Mouse (Mus musculus): Measurements from ENCODE around the gene 6030452D12Rik.

The 6030452D12Rik gene

DNA sequence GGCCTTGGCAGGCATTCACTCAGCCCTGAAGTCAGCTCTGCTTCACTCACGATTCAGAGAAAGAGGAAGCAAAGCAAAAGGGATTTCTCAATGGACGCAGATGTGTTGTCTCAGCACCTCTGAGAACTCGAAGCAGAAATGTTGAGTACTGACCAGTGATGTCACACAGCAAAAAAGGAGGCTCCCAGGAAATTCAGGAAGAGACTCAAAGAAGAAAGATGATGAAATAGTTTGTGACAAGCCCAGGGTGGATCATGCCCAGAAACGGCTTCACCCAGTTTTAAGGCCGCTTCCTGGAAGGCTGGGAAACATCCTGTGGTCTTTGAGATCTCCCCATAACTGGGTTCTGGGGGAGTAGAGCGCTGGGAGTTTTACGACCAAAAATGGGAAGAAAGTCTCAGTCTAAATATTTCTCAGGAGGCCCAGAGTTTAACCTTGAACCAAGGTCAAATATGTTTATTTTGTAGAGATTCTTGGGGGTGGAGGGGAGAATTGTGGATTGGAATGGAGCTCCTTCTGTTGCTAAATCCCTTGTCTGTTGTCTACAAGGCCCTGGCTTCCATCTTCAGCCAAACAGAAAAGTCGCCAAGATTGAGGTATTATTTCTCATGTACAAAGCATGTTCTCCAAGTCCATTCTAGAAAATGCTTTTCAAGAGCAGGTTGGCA, at the start of gene 6030452D12Rik:
Gene 6030452D12Rik (plus strand): TSS at position 505 of the 668 bp plus-strand sequence.
- DNase-seq (ENCODE audit: low spot score) = peak; percentile 42

DNA sequence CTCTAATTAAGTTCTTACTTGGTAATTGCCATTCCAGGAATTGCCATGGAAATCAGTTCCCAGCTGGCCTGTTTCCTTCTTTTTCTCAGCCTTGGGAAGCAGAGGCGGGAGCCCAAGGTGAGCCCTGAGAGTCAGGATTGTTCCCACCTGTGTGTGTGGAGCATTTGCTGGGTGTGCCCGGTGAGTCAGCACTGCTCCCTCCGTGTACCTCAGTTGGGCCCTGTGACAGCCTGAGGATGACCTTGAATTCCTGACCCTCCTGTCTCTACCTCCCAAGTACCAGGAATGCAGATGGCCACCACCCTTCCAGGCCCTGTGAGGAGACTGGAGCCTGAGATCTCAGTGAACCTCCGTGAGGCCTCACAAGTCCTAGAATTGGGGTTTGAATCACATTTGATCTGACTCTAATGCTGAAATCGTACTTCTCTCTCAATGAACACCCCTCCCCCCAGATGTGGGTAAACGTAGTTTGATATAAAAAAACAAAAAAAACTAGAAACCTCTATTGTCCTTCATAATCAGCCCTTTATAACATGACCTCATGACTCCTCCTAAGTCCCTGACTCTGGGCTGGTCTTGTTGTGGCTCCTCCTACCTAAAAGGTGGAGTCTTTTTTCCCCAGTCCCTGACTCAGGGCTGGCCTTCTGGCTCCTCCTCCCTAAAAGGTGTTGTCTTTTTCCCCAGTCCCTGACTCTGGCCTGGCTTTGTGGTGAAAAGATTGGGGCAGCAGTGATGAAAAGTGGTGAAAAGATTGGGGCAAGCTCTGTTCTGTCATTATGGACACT, 48.8 kb upstream of the 6030452D12Rik start:
- DNase-seq (ENCODE audit: low spot score) = no peak

DNA sequence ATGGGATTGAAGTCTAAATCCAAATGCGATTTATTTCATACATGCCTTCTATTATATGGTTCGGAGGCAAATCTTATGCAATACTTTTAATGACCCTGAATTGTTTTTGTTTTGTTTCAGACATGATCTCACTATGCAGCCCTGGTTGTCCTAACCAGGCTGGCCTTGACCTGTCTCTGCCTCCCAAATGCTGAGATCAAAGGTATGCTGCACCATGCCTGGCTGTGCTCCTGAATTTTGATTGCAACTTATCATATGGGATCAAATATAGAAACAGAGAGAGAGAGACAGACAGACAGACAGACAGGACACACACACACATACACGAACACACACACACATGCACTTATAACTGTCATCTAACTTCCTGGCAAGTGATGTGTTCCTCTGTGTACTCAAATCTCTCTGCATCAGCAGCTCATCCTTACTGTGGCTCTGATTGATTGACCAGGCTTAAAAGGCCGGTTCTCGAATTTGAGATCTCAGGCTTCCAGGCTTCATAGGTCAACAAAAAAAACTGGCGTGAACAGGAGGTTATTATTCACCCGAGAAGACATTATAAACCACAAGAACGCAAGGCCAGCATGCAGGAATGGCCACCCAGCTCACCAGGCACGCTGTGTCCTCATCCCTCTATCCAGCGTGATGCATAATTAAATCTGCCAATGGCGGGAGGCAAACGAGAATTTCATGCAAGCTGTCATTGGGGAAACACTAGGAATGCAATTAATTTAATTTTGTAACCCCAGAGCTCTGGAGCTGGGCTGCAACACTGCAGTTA, 47.4 kb upstream of the 6030452D12Rik start:
- no peak for DNase-seq (ENCODE audit: low spot score)

DNA sequence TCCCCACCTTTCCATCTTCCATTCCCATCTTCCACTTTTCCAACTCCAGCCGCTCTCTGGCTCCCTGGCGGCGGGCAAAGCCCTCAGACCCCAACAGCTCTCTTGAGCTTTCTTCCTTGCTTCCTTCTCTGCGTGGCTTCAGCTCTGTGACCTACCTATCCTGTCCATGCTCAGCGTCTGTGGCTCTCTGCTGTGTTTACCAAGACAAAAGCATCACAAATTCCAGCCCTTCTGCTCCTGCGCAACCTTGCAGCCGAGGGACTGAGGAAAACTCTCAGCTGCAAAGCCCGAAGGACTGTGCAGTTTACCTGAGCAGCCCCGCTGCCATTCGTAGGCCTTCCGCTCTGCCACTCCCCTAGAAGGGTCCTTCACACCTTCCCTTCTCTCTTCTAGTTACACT, 46.3 kb upstream of the 6030452D12Rik start:
- no peak for DNase-seq (ENCODE audit: low spot score)

DNA sequence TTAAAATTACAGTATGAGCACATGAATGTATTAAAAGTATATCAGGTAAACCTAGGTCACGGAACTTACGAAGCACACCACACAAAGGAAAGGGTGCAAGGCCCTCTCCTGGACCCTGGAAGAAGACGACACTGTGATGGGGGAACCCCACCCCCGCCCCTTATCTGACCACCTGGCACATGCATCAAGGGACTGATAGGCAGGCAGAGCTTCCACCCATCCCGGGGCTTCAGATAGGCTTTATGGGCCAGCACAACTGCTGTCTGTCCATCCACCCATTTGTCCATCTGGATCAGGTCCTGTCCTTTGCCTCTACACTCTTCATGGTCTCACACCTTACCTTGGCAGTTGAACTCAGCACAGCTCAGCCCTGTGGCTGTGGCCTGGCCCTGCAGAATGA, 38.2 kb upstream of the 6030452D12Rik start:
- DNase-seq (ENCODE audit: low spot score) = no peak

DNA sequence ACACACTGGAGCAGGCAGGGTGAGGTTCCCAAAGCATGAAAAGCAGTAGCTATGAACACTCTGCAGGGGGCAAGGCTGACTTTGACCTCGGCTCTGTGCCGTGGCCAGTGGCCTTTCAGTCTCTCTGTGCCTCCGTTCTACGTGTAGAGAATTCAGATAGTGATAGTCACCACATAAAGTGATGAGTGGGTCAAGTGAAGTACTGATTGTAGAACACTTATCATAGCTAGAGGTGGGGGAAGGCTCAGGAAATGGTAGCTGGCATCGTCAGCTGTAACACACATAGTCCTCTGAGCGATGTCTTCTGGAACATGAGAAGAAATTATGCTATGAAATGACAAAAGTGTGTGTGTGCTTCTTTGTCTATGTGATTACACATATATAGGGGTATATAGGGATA, 36.5 kb upstream of the 6030452D12Rik start:
- no peak for DNase-seq (ENCODE audit: low spot score)

DNA sequence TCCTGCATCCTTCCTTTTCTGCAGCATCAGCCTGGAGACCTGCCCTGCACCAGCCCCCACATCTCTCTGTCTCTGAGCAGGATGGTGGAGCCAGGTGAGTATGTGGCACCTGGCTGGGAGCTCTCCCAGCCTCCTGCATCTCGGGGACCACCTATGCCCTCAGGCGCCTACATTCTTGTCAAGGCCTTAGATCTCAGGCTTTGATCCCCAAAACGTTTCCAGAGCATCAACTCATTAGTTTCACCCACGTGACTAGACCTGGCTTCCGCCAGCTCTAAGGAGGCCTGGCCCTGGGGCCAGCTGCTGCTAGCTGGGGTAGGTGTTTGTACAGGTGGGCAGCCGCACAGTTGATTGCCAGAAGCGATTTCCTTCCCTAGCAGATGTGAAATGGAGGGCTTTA, 30.8 kb upstream of the 6030452D12Rik start:
- DNase-seq (ENCODE audit: low spot score) = peak; percentile 28

DNA sequence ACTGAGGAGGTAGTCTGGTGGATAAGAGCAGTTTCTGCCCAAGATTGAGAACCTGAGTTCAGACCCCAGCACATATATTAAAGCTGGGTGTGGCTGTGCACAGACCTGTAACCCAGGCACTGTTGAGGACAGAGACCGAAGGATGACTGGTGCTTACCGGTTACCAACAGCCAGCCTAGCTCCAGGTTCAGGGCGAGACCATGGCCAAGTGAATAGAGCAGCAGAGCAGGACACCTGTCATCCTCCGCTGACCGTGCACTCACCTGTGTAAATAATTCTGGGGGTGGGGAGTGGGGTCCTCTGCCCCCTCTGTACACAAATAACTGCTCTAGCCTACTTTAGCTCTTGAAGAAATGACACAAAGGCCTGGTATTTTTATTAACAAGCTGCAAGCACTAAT, 26.3 kb upstream of the 6030452D12Rik start:
- DNase-seq (ENCODE audit: low spot score) = peak; percentile 28

DNA sequence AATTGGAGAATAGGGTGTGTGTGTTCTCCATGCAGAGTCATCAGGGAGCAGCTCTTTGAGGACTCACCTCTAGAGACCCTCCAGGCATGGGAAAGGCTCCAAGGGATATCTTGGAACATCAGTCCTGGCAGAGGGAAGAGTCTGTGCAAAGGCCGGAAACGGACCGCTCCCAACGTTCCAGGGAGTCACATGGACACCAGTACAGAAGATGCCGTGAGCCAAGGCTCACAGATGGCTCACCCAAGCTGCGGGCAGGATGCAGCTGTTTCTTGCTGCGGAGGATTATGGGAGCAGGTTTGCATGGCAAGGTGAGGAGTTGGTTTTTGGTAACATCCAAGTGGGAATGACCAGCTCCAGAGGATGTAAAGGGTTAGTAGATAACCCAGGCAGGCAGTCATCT, 3.9 kb downstream of the 6030452D12Rik start:
- DNase-seq (ENCODE audit: low spot score) = peak; percentile 43

DNA sequence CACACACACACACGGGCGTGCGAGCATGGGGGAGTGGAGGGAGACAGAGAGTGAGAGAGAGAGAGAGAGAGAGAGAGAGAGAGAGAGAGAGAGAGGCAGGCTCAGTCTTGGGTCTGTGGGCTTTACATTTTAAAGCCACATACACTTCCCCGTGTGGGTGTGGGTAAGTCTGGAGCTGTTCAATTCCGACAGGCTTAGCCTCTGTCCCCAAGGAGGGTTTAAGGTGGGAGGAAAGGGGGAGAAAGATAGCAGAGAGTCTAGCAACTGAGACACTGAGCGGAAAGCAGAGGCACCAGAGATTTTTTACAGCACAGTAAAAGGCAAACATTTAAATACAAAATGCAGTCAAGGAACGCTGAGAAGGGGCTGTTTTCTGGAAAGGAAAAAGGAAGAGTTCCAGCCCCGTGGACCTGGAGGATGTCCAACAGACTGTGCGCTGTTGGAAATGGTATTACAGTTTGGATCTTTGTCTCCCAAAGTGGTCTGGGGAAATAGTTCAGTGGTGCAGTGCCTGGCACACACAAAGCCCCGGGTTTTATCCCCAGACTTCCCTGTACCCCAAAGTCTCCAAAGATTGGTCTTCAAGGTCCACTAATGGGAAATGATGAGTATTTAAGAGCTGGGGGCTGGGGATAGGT, 5.1 kb downstream of the 6030452D12Rik start:
- peak; percentile 48 for DNase-seq (ENCODE audit: low spot score)

DNA sequence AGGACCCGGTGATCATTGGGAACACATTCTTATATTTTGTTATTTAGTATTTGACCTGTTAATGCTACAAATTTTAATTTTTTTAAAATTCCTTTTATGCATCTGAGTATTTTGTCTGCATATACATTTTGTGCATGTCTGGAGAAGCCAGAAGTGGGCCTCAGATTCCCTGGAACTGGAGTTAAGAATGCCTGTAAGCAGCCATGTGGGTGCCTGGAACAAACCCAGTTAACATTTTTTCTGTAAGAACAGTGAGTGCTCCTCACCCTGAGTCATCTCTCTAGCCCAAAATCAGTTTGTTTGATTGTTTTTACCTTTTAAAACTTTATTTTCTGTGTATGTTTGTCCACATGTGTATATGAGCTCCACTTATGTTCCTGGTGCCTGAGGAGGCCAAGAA, 5.8 kb downstream of the 6030452D12Rik start:
- peak; percentile 38 for DNase-seq (ENCODE audit: low spot score)

DNA sequence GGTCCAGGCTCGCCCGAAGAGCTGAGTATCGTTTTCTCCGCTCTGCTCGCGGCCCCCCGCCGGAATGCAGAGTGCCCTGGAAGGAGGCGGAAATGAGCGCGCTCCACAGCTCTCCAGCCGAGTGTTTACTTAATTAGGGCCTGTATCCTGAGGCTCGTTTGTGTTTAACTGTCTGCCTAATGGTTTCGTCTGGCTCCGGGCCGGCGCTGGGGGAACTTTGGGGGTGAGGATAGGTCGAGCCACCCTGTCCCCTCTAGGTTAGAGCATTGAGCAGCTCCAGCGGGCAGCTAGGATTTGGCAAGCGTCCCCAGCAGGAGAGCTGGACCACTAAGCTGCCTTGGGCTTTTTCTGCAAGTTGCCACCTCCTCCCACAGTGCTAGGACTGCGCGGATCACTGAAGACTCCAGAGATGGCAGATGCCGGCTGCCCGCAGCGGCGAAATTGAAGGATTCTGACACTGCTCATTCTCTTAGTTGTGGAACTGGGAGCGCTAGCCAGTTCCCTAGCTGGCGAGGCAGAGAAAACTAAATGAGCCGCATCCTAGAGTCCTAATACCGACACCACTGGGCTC, 7.5 kb downstream of the 6030452D12Rik start:
- peak; percentile 62 for DNase-seq (ENCODE audit: low spot score)

DNA sequence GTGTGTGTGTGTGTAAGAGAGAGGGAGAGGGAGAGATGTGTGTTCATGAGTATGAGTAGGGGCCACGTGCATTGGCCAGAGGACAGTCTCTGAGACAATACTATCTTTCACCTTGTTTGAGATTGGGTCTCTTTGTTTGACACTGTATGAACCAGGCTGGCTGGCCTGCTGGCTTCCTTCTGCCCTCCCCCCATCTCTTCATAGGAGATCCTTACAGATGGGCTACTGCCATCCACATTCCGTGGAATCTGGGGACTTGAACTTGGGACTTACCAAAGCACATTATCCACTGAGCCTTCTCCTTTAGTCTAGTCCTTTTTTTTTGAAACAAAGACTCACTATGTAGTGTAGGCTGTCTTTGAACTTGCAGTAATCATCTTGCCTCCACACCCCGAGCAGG, 8.1 kb downstream of the 6030452D12Rik start:
- peak; percentile 34 for DNase-seq (ENCODE audit: low spot score)

DNA sequence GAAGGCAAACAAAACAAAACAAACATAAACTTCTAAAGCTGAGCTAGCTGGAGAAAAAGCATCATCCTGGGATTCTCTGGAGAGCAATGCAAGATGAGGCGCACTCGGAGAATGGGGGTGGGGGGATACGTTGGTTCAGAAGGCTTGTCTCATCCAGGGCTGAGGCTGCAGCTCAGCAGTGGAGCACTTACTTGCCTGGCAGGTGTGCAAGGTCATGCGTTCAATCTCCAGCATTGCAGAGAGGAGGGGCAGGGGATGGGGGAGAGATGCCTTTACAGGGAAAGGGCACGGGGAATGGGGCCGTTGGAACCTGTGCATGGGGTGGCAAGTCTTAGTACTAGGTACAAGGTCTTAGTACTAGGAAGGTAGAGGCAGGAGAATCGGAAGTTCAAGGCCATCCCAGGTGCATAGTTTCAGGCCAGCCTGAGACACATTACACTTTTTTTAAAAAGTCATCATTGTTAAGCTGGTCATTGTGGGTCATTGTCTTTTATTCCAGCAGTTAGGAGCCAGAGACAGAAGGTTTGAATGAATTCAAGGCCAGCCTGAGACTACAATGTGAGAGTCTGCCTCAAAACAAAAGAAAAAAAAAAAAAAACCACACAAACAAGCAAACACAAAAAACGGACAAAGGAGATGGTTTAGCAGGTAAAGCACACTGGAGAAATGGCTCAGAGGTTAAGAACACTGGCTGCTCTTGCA, 8.9 kb downstream of the 6030452D12Rik start:
- DNase-seq (ENCODE audit: low spot score) = peak; percentile 44

DNA sequence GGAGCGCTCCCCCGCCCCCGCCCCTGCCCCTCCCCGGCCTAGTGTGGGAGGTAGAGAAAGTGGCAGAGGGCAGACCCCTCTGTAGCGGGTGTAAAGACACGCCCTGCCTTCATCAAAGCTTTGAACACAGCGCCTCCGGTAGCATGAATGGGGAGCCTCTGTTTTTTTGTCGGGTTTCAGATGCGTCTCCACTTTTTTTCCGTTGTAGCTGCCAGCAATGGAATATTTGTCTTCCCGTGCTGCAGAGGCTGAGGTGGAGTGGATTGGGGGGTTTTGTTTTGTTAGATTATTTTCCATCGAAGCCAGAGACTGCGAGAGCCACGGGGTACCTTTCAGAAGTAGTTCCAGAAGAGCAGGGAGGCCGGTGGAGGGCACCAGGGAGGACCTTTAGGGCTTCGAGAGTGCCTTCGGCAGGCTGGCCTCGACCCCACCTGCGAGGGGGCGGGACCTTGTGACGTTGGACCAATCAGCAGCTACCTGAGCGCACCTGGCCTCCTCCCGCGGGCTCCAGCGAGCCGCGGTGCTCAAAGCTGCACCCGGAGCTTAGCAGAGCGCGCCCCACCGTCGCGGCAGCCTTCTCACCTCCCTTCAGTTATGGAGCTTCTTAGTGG, 10.1 kb downstream of the 6030452D12Rik start, which contains the start of gene Cdh3:
Gene Cdh3 (plus strand): TSS at position 527 of the 611 bp plus-strand sequence.
- peak; percentile 74 for DNase-seq (ENCODE audit: low spot score)

DNA sequence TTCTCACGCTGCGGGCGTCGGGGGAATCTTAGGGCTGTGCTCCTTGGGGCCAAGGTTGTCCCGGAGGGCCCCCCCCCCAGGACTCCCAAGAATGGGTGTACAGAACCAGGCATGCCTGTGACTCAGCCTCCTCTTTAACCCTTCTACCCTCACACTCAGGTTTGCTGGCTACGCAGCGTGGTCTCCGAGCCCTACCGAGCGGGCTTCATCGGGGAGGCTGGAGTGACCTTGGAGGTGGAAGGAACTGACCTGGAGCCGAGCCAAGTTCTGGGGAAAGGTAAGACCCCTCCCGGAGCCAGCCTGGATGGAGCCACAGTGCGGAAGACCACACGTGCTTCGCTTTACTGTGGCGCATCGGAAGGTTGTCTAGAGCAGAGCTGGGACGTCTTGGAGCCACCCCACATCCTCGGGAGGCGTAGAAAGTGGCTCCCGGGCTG, 10.8 kb downstream of the 6030452D12Rik start:
- peak; percentile 77 for DNase-seq (ENCODE audit: low spot score)

DNA sequence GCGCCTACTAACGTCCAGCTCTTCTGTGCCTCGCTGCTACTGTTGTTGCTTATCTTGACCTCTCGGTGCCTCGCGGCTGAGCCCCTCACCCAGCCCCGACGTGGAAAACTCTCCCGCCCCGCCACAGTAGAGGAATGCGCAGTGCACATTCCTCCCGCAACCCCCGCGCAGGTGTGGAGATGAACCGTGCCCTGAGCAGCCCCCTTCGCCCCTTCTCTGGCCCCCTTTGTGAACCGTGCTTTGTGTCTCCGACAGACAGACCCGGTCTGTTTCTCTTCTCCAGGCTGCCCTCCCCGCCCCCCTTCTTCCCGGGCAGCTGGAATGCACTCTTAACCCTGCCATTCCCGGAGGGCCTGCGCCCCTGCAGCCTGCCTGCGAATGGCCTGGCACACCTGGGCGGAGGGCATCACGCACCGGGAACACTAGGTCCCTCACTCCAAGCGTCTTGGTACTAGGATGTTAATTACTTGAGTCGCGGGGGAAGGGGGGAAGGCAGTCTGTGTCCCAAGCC, 11.3 kb downstream of the 6030452D12Rik start:
- peak; percentile 77 for DNase-seq (ENCODE audit: low spot score)

DNA sequence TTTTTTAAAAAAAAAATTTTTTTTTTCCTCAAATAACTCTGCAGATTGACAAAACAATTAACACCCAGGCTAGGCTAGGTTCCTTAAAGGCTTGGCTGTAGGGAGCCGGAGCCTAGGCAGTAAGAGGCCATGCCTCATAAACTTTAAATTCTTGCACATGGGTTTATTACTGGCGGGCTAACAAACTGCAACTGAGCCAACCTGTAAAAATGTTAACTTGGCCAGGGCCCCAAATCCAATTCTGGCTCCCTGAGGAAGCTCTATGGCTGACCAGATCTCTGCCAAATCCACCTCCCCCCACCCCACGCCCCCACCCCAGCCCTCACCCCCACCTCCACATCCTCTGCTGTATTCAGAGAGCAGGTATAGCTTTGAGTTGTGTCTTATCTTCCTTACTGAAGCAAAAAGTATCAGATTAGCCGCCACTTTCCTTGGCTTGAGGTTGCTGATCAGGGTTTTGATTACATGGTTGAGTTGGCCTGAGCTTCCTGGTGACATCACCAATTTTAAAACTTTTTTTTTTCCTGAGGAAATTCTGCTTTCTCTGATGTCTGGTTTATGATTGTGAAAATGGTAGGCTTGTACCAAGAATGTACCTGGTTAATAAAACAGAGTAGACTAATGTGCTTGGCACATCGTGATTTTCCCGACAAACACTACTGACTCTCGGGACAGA, 12.3 kb downstream of the 6030452D12Rik start:
- peak; percentile 40 for DNase-seq (ENCODE audit: low spot score)

DNA sequence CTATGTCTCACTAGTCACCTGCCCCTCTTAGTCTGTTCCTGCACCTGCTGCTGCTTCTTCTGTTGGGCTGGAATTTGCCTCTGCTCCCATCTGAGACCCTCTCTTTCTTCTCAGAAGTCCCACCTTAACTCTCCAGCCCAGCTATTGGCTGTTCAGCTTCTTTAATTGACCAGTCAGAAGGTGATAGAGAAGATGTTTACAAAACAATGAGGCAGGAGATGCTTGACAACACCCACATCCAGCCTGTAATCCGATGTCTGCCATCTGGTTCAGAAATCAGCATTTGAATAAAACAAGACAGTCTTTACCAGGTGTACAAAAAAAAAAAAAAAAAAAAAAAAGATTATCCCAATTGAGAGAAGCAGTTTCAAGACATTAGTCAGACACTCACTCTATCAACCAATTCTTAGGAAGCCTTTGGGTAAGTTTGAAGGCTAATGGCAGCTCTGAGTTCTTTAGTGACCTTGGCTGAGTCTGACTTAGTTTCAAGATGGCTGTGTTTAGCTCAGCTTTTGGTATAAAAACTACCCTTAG, 15.7 kb downstream of the 6030452D12Rik start:
- DNase-seq (ENCODE audit: low spot score) = peak; percentile 13

DNA sequence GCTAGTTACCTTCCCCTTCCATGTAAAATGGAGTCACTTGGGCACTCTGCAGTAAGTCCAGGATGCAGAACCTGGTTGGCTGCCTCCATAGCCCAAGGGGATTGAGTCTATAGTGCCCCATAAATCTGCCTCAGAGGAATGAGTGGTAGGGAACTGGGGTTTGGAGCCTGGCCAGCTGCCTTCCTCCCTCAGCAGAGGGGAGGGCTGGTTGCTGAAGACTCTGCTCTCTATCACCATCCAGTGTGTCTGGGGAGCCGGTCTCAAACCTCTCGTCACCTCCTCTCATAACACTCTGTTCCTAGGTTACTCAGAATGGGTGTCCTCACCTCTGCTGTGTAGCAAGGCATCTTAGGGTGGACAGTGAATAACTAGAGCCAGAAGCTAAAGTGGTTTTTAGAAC, 16.3 kb downstream of the 6030452D12Rik start:
- DNase-seq (ENCODE audit: low spot score) = peak; percentile 47

All from testis, postnatal 10 days (tissue).